Mouse (Mus musculus) left cerebral cortex, adult 9 months (tissue): ENCODE data around the gene Plxna2.

ENCODE experiments used
- DNase-seq, 2 experiments: peaks; one replicate each; pipeline ENCODE4 v3.0.0; 2022; ENCODE audit warnings: low spot score in 2 of 2

Plxna2 gene

DNA sequence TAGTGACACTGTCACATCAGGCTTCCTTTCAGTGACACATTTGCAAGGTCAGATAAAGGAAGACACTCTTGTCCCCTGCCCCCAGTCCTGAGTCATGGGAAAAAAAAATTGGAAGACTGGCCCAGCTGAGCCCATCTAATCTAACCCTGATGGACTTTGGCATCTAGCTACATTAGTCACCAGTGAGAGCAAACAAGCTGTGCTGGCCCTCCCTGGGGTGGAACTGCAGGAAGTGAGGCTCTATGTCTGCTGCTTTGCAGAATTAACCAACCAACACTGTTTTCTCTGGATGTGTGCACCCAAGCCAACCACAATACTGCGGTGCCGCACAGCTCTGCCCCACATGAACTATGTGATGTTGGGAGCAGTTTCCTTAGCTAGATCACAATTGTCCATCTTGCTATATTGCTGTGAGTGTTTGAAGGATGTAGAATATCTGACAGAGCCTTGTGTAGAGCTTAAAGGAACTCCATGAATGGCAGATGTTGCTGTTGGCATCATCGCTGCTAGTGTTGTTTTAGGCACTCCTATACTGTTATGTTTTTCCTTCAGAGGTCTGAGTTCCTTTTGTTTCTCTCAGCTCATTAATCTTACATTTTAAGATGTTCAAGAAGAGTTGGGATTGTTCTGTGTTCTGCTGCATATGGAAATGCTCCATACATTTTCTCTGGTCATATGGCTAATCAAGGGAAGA, 42.6 kb downstream of the Plxna2 start:
- no peak for DNase-seq

- no peak for DNase-seq
Measured at GRCm38 (mm10) chr1:194663021-194663420, 45.0 kb downstream of the Plxna2 start.

DNA sequence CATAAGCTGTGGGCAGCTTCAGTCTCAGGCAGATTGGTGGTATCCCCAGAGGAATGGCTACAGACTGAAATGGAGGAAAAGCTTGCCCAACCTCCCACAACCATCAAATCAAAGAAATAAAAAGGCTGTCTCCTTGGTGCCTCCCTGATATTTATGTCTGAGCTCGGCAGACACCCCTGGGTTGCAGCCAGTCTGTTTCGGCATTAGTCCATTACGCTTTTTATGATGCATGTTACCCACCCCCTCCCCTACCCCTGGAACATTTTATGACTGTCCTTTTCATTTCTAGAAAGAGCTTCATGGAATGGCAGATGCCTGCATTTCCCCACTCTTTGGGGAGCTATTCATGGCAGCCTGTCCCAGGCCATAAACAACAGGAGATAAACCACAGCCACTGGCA, 47.7 kb downstream of the Plxna2 start:
- DNase-seq = no peak

DNA sequence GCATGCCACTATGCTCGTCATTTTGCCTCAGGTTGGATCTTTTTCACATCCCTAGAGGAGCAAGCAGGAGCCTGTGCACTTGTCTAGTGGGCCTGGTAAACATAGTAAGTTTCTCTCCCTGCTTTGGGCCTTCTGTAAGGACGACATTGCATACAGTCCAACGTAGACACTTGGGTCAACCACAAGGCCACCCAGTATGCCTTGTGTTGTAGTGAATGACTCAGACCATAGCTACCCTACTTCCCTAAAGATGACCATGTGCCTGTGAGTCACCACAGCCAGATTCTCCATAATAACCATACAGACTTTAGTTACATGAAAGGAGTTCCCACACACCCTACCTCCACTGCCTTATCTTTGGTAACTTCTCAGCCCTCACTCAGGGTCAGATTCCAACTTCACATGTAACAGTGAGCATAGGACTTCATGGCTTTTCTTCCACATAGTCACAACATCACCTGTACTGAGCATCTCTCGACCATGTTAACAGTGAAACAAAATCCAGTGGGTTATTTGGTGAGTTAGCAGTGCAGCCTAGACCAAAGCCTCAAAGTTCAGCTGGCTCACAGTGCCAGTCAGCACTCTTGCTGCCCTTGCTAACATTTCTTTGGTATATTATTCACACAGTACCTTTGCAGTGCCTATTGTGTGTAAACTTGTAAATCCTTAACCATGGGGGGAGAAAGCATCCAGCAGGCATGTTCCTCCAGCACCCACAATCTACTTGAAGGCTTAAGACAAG, 53.9 kb downstream of the Plxna2 start:
- DNase-seq = no peak

- DNase-seq = no peak
Measured at GRCm38 (mm10) chr1:194672525-194672894, 54.5 kb downstream of the Plxna2 start.

DNA sequence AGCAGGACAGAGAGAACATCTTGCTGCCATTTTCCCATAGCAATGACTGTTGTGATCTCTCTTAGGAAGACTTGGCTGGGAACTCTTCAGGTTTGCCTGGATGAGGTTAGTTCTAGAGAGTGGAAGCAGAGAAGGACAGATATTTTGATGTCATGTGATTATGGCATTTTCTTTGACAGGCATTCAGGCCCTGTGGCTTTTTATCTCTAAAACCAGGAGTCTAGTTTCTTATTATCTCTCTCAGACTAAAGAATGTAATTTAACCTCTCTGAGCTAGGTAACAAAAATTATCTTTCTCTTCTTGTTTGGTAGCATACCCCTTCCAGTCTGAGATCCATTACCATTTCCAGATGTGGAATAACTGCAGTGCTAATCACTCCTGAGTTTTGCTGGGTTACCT, 55.2 kb downstream of the Plxna2 start:
- no peak for DNase-seq

DNA sequence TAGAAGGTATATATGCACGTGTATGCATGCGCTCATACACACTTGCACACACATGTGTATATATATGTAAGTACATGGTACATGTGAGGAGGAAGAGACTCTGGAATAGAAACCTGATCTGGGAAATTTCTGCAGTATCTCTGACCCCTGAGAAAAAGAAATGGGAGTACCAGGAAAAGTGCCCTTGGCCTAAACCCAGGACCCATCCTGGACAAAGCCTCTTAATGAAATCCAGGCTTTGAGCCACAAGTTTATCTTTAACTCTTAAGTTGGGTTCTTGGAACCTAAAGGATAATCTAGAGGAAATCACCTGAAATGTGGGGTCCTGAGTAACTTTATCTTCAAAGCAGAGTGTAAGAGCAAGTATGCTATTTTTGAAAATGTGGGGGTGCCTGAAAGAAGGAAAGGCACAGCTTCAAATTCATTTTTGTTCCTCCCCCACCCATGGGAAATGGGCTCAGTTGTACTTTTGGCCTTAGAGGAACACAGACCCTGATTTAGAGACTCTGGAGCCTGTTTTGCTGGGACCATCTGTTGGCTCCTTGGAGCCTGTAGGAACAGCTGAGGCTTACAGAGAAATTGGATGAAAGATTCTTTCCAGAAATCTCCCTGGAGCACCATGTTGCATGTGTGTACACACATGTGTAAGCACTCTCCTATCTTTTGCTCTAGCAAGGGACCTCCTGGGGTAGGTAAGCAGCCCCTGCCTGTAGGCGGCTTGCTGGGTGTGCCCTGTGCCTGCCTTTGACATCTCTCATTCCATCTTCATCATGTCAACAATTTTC, 57.3 kb downstream of the Plxna2 start:
- DNase-seq = no peak

DNA sequence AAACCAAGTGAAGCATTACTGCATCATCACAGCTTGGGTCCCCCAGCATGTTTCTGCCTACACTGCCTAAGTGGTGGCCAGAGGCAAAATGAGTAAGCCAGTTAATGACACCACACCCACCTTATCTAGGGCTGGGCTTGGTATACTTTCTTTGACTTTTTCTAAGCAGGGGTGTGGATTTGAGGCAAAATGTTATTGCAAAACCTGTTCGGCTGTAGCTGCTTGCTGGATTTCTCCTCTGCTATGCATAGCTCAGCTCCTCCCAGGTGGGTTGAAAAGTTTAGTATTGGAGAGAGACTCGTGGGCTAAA, 57.8 kb downstream of the Plxna2 start:
- no peak for DNase-seq

- DNase-seq = no peak
Measured at GRCm38 (mm10) chr1:194677878-194678277, 59.9 kb downstream of the Plxna2 start.

DNA sequence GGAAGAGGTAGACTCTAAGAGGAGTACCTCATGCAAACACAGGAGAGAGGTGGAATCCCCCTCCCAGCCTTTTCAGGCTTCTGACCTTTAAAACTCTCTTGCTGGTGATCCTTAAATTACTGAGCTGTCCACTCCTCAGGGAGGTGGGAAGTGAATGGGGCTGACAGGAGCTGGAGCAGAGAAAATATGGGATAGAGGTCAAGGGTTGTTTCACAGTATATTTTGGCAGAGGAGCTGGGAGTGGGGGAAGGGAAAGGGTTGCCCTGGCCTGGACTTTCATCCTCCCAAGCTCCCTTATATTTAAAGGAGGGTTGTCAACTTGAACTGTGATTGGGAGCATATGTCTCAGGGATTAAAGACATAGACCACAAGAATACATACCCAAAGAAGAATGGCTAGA, 61.1 kb downstream of the Plxna2 start:
- no peak for DNase-seq

DNA sequence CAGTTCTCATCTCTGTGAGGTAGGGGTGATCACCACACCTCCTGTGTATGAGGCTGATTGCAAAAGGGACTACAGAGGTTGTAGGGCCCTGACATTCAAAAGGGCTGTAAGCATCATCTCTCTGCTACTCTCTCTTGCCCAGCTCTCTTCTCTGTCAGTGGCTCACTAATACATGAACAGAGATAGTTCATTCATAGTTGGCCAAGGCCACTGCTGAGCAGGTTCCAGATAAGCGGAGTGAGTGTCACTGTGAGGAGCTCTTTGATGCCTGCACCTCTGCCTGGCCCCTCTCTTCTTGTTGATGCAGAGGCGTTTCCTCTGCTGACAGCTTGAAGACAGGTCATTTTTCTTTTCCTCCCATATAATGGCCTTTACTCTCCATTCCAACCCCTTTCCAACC, 62.1 kb downstream of the Plxna2 start:
- DNase-seq = no peak

DNA sequence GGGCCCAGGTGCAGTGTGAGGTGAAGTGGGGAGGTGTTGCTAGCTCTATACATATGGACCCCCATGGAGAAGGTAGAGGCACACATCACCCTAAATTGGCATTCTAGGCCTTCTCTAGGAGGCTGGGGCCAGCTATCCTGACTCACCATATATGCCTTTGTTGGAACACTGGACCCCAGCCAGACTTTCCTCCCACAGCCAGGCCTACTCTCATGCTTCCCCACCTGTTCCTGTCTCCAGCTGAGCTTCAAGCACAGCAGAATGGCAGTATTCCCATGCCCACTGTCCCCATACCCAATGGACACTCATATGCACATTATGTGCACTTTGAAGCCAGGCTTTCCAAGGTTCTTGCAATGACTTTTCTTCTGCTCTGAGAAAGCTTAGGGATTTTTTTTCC, 64.0 kb downstream of the Plxna2 start:
- DNase-seq = peak; percentile 51 to 91

DNA sequence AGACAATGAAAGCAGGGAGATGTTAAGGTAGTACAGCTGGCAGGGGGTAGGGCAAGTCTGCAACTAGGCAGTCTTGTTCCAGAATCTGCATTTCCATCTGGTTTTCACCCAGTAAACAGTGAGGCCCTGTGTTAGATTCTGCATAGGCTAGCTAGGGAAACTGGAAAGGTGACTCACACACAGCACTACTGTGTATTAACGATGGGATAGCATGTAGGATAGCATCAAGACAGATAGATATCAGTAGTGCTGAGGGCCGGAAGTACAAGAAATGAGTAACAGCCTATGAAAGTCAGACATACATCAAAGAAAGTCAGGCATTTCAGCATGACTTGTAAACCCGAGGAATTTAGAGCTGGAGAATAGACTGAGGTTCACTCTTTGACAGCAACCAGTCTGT, 65.1 kb downstream of the Plxna2 start:
- no peak for DNase-seq

GRCm38 (mm10) chr1:194685896-194686295, 67.9 kb downstream of the Plxna2 start:
- DNase-seq = peak; percentile 42 to 59

- DNase-seq = no peak
Measured at GRCm38 (mm10) chr1:194687746-194688145, 69.7 kb downstream of the Plxna2 start.

DNA sequence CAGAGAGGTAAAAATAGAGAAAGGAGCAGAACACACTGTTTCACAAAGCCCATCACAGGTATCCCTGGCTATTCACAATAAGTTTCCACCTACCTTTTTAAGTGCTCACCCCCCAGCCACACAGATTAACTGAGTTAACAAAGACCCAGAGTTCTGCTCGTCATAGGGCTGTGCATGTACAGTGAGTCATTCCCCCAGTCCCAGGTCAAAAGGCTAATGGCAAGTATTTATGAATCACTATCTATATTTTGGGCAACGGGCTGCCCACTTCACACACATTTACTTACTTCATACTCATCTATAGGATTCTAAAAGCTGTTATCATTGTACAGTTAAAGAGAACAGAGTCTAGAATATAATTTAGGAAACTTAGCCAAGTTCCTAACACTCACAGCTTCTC, 70.1 kb downstream of the Plxna2 start:
- no peak for DNase-seq

- no peak for DNase-seq
Measured at GRCm38 (mm10) chr1:194693063-194693462, 75.0 kb downstream of the Plxna2 start.

GRCm38 (mm10) chr1:194693488-194693887, 75.5 kb downstream of the Plxna2 start:
- DNase-seq = no peak

GRCm38 (mm10) chr1:194694805-194695204, 76.8 kb downstream of the Plxna2 start:
- no peak for DNase-seq

GRCm38 (mm10) chr1:194697439-194697838, 79.4 kb downstream of the Plxna2 start:
- no peak for DNase-seq

- DNase-seq = no peak
Measured at GRCm38 (mm10) chr1:194699321-194699720, 81.3 kb downstream of the Plxna2 start.

- peak; percentile 41 to 42 for DNase-seq
Measured at GRCm38 (mm10) chr1:194703235-194703634, 85.2 kb downstream of the Plxna2 start.
